Mouse (Mus musculus): Measurements from ENCODE around the gene Dusp22.

The Dusp22 gene

GRCm38 (mm10) chr13:30750461-30751303 lies 90.9 kb downstream of the Dusp22 start:
- no peak for DNase-seq (ENCODE audit: low spot score)

DNA sequence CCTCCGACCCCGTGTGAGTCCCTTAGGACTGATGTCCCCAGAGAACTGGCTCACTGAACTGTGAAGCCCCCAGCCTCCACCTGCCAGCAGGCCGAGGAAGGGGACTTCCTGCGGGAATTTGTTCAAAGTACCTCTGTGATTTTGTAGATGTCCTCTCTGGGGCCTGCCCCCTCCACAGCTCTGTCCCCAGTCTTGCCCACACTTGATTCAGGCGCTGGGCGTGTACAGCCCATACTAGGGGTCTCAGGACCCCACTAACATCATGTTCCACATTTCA lies 91.4 kb downstream of the Dusp22 start:
- no peak for DNase-seq (ENCODE audit: low spot score)

DNA sequence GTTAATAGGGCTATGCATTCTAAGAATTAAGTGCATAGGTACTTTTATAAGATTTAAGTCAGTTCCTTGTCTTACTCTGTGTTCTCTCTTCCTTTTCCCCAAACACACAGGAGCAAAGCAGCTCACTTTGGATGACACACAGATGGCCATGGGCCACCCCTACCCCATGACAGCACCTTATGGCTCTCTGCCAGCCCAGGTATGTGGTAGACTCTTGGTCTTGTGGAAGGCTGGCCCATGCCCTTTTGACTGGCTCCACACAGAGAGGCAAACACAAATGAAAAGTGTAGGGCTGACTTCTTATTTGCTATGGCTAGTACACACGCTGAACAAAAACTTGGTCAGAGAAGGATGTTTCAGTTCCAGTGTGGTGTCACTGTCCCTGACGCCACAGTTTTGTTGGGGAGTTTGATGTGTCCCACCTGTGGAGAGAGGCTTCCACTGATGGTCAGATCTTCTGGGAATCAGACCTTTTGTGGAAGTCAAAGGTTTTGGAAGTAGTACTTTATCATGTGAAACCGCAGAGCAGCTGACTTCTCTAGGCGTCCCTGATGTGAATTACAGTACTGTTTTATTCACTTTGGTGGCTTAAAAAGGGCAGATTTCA lies 92.9 kb downstream of the Dusp22 start:
- DNase-seq (ENCODE audit: low spot score) = no peak

DNA sequence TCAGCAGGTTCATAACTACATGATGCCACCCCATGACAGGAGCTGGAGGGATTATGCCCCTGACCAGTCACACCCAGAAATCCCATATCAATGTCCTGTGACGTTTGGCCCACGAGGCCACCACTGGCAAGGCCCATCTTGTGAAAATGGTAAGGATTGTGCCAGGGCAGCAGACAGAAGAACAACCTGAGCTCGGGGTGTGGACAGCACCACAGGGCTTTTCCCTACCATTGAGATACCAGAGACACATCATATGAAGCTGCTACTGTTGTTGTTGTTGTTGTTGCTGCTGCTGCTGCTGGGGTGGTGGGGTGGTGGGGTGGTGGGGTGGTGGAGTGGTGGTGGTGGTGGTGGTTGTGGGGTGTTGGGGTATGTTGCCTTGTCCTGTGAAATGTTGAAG lies 93.6 kb downstream of the Dusp22 start:
- DNase-seq (ENCODE audit: low spot score) = no peak

DNA sequence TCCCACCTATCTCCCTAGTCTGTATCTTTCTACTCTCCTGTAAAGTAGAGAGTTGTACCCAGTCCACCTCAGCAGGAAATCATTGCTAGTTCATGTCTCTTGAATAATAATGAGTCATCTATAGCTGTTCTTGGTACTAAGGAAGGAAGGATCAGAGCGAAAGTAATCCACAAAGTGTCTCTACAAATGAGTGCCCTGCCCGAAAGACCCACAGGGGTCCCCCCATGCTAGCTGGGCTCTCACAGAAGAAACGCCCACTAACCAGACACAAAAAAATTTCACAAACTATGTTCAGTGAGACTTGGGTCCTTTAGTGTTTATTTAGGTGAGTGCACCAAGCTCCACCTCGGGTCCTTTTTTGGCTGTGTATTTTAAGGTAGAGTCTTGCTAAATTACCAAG lies 94.3 kb downstream of the Dusp22 start:
- no peak for DNase-seq (ENCODE audit: low spot score)

- no peak for DNase-seq (ENCODE audit: low spot score)
Measured at GRCm38 (mm10) chr13:30754825-30755476, 95.2 kb downstream of the Dusp22 start.

GRCm38 (mm10) chr13:30755577-30755976 lies 95.8 kb downstream of the Dusp22 start:
- DNase-seq (ENCODE audit: low spot score) = no peak

DNA sequence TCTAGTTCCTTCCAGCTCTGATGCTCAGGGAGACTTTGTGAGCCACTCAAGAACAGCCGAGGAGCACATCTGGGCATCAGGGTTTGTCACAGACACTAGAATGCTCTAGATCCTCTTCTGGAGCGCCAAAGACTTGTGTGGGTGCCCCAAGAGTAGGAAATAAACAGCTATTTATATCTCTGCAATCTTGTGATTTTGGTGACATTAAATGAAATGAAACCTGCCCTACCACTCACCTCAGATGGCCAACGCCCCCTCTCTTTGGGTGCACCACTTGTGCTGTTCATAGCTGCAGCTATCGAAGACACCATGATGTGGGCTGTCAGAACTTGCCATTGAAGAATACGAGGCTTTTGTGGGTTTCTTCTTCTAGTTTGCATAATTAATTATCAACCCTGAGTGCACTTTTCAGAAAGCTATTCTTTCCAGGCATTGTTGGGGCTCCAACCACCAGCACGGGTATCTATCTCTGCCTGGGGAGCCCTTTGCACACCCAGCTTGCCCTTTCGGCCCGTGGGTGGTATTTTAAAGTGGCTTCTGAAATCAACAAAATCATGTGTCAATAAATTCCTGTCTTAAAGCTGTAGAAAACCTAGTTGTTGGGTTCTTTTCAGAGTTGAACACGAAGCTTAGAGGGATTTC lies 96.3 kb downstream of the Dusp22 start:
- no peak for DNase-seq (ENCODE audit: low spot score)

GRCm38 (mm10) chr13:30757264-30757900 lies 97.6 kb downstream of the Dusp22 start:
- no peak for DNase-seq (ENCODE audit: low spot score)

GRCm38 (mm10) chr13:30758789-30759381 lies 99.1 kb downstream of the Dusp22 start:
- no peak for DNase-seq (ENCODE audit: low spot score)

GRCm38 (mm10) chr13:30760374-30761090 lies 100.7 kb downstream of the Dusp22 start:
- no peak for DNase-seq (ENCODE audit: low spot score)
